Mouse (Mus musculus) intestine, postnatal 0 days (tissue): ENCODE measurements around the gene Zdhhc25. TPM values are rescaled to one million over a fixed set of nuclear protein-coding genes. Genes with fewer than 3 reads are reported as not detected.

Experiments used
- ATAC-seq: fragments of 200-750 bp; cut with Nextera tagmentation; 2 replicates; pipeline ENCODE4 v1.8.0; 2017; ENCODE audit warnings: mild to moderate bottlenecking, moderate TSS enrichment, moderate library complexity
- H3K27ac ChIP-seq: fragments of 300-500 bp; sonication (generic); 2 replicates; pipeline ENCODE4 v1.5.1; 2014; ENCODE audit warnings: mild to moderate bottlenecking, low read depth, low read length, moderate library complexity
- H3K27me3 ChIP-seq: fragments of 300-500 bp; sonication (generic); replicated peaks from 2 replicates; pipeline ENCODE4 v1.6.1; 2014; ENCODE audit warnings: low read length, mixed read lengths; ENCODE audit not compliant: control insufficient read depth, insufficient read depth
- H3K36me3 ChIP-seq: fragments of 300-500 bp; sonication (generic); 2 replicates; pipeline ENCODE4 v1.6.1; 2014; ENCODE audit warnings: mild to moderate bottlenecking, moderate library complexity; ENCODE audit not compliant: control insufficient read depth, insufficient read depth
- H3K4me1 ChIP-seq: fragments of 300-500 bp; sonication (generic); replicated peaks from 2 replicates; pipeline ENCODE4 v1.6.1; 2014; ENCODE audit warnings: antibody characterized with exemption, low read length, mixed read lengths; ENCODE audit not compliant: control insufficient read depth, insufficient read depth
- H3K4me2 ChIP-seq: fragments of 300-500 bp; sonication (generic); replicated peaks from 2 replicates; pipeline ENCODE4 v1.6.1; 2014; ENCODE audit warnings: low read depth, mild to moderate bottlenecking, moderate library complexity
- H3K4me3 ChIP-seq: fragments of 300-500 bp; sonication (generic); 2 replicates; pipeline ENCODE4 v1.5.1; 2014; ENCODE audit warnings: low read depth, low read length
- H3K9ac ChIP-seq: fragments of 300-500 bp; sonication (generic); 2 replicates; pipeline ENCODE4 v1.6.1; 2014; ENCODE audit warnings: mild to moderate bottlenecking, low read depth, low read length
- H3K9me3 ChIP-seq: fragments of 300-500 bp; sonication (generic); 2 replicates; pipeline ENCODE4 v1.6.1; 2016; ENCODE audit warnings: mixed run types; ENCODE audit not compliant: control insufficient read depth
- CTCF ChIP-seq: sonication (generic); IDR thresholded peaks from 2 replicates; pipeline ENCODE4 v1.5.1; 2016; ENCODE audit warnings: low read depth, mild to moderate bottlenecking, control low read depth, antibody characterized with exemption, moderate library complexity
- WGBS: fragments of 180-500 bp; shearing (Covaris S2); extraction: QIAGEN DNeasy Blood & Tissue Kit; methylation state at CpG from one replicate; pipeline ENCODE4 v1.1.7; 2014; 5-methylcytosine and 5-hydroxymethylcytosine counted together
- polyA plus RNA-seq: library from polyadenylated mRNA; unstranded; fragments of >200 nt; fragmentation: Nextera tagmentation; extraction: Ambion mirVana; gene quantifications from 2 replicates; pipeline ENCODE4 v1.2.1, GENCODE M21; 2015

The Zdhhc25 gene
- polyA plus RNA-seq, 1 experiment from 2014 or later, result not detected

- Histone ChIP-seq H3K9me3 (no peaks in the 10 kb centered on the region), H3K4me3 (no peak overlapping the region), H3K9ac (no peak overlapping the region), H3K27ac (no peak overlapping the region), H3K27me3 (no peaks in the 10 kb centered on the region), H3K4me2 (no peak overlapping the region), H3K4me1 (no peaks in the 10 kb centered on the region), H3K36me3 (no peaks in the 10 kb centered on the region)
- ATAC-seq, result no peak
- no peak for TF ChIP-seq CTCF
- WGBS, result 85% methylated on average over 17 of the region's 17 CpGs
Measured at GRCm38 (mm10) chr15:88604669-88605414, 4.7 kb downstream of the Zdhhc25 start.

- WGBS, result 81% methylated on average over 5 of the region's 5 CpGs
- Histone ChIP-seq H3K36me3 (no peaks in the 10 kb centered on the region), H3K27ac (no peak overlapping the region), H3K4me1 (no peaks in the 10 kb centered on the region), H3K9ac (no peak overlapping the region), H3K9me3 (no peaks in the 10 kb centered on the region), H3K4me2 (no peak overlapping the region), H3K4me3 (no peak overlapping the region), H3K27me3 (no peaks in the 10 kb centered on the region)
- ATAC-seq, result no peak
- TF ChIP-seq CTCF, result no peak
Measured at GRCm38 (mm10) chr15:88605415-88605785, 5.3 kb downstream of the Zdhhc25 start.

GRCm38 (mm10) chr15:88617125-88617524, 17.0 kb downstream of the Zdhhc25 start:
- H3K36me3 ChIP-seq, result no peaks in the 10 kb centered on the region
- no peak overlapping the region for H3K4me2 ChIP-seq
- no peaks in the 10 kb centered on the region for H3K9me3 ChIP-seq
- no peak overlapping the region for H3K4me3 ChIP-seq
- WGBS, result 83% methylated on average over 16 of the region's 16 CpGs
- no peak overlapping the region for H3K27ac ChIP-seq
- no peak for TF ChIP-seq CTCF
- H3K27me3 ChIP-seq, result no peaks in the 10 kb centered on the region
- H3K4me1 ChIP-seq, result no peaks in the 10 kb centered on the region
- no peak for ATAC-seq
- H3K9ac ChIP-seq, result no peak overlapping the region

GRCm38 (mm10) chr15:88618008-88618773, 18.1 kb downstream of the Zdhhc25 start:
- Histone ChIP-seq H3K4me2 (no peak overlapping the region), H3K9ac (no peak overlapping the region), H3K9me3 (no peaks in the 10 kb centered on the region), H3K4me3 (no peak overlapping the region), H3K27ac (no peak overlapping the region), H3K27me3 (no peaks in the 10 kb centered on the region), H3K36me3 (no peaks in the 10 kb centered on the region), H3K4me1 (no peaks in the 10 kb centered on the region)
- WGBS, result 51% methylated on average over 17 of the region's 17 CpGs
- no peak for ATAC-seq
- TF ChIP-seq CTCF, result peak; percentile 55

GRCm38 (mm10) chr15:88620017-88620416, 19.9 kb downstream of the Zdhhc25 start:
- no peak for TF ChIP-seq CTCF
- no peak for ATAC-seq
- whole genome bisulfite sequencing, result 82% methylated on average over 2 of the region's 2 CpGs
- Histone ChIP-seq H3K4me2 (no peak overlapping the region), H3K4me1 (no peaks in the 10 kb centered on the region), H3K27me3 (no peaks in the 10 kb centered on the region), H3K9me3 (no peaks in the 10 kb centered on the region), H3K27ac (no peak overlapping the region), H3K4me3 (no peak overlapping the region), H3K36me3 (no peaks in the 10 kb centered on the region), H3K9ac (no peak overlapping the region)

GRCm38 (mm10) chr15:88623891-88624290, 23.8 kb downstream of the Zdhhc25 start:
- Histone ChIP-seq H3K9me3 (no peaks in the 10 kb centered on the region), H3K27me3 (no peaks in the 10 kb centered on the region), H3K4me3 (no peak overlapping the region), H3K9ac (no peak overlapping the region), H3K4me2 (no peak overlapping the region), H3K4me1 (no peaks in the 10 kb centered on the region), H3K27ac (no peak overlapping the region), H3K36me3 (no peaks in the 10 kb centered on the region)
- TF ChIP-seq CTCF, result no peak
- no peak for ATAC-seq
- WGBS, result 79% methylated on average over 2 of the region's 2 CpGs
